Mouse (Mus musculus): Measurements from ENCODE around the gene Gramd2. TPM values are rescaled to one million over a fixed set of nuclear protein-coding genes. Genes with fewer than 3 reads are reported as not detected.

Gramd2 gene
- polyA plus RNA-seq (2012; ENCODE audit: low replicate concordance): 0.16 TPM in 1 of 2 replicates, not detected in the other

GRCm38 (mm10) chr9:59679678-59680533 is at the start of gene Gramd2:
Gramd2 (plus strand) TSS chr9:59680144.

GRCm38 (mm10) chr9:59655958-59656634 is 23.8 kb upstream of the Gramd2 start, which contains the start of gene Pkm:
Pkm (plus strand) TSS chr9:59656368.

GRCm38 (mm10) chr9:59750267-59751065 is 70.5 kb downstream of the Gramd2 start, which contains the start of the genes Senp8 and Myo9a:
Senp8 (minus strand) TSS chr9:59750710.
Myo9a (plus strand) TSS chr9:59750896.

Other genes with a start within 250 kb of the Gramd2 start
- 24.5 and 46.6 TPM in 2 replicates for gene Arih1, start 193.5 kb upstream of the Gramd2 start, polyA plus RNA-seq (2012; ENCODE audit: low replicate concordance)
- 26.6 and 30.9 TPM in 2 replicates for gene Hexa, start 140.6 kb upstream of the Gramd2 start, polyA plus RNA-seq (2012; ENCODE audit: low replicate concordance)
- gene Tmem202, start 140.3 kb upstream of the Gramd2 start, polyA plus RNA-seq (2012; ENCODE audit: low replicate concordance): 0.64 TPM in 1 of 2 replicates, not detected in the other
- 0.12 TPM in 1 of 2 replicates, not detected in the other for gene Celf6, start 102.2 kb upstream of the Gramd2 start, polyA plus RNA-seq (2012; ENCODE audit: low replicate concordance)
- 9.5 and 12.6 TPM in 2 replicates for gene Parp6, start 62.9 kb upstream of the Gramd2 start, polyA plus RNA-seq (2012; ENCODE audit: low replicate concordance)
- 65.5 and 110 TPM in 2 replicates for gene Pkm, start 23.8 kb upstream of the Gramd2 start, polyA plus RNA-seq (2012; ENCODE audit: low replicate concordance)
- 0.36 TPM in 1 of 2 replicates, not detected in the other for gene Senp8, start 70.6 kb downstream of the Gramd2 start, polyA plus RNA-seq (2012; ENCODE audit: low replicate concordance)
- gene Myo9a, start 70.8 kb downstream of the Gramd2 start, polyA plus RNA-seq (2012; ENCODE audit: low replicate concordance): 2.0 and 2.1 TPM in 2 replicates